Mouse (Mus musculus) neural tube, embryonic 14.5 days (tissue): Measurements from ENCODE around the gene Vmn2r90. TPM values are rescaled to one million over a fixed set of nuclear protein-coding genes. Genes with fewer than 3 reads are reported as not detected.
"Not testable (repeated sequence)": the region's sequence is repeated elsewhere in the genome, so short reads cannot be mapped to it uniquely, and the experiment has no call there.

Experiments used
- ATAC-seq: fragments of 200-750 bp; cut with Nextera tagmentation; 2 replicates; pipeline ENCODE4 v1.8.0; 2017; ENCODE audit warnings: low read depth, mild to moderate bottlenecking, moderate TSS enrichment, moderate library complexity
- H3K27ac ChIP-seq: fragments of 300-500 bp; sonication (generic); 2 replicates; pipeline ENCODE4 v1.5.1; 2014; ENCODE audit warnings: low read depth, mild to moderate bottlenecking, control low read depth, low read length, moderate library complexity, mixed read lengths
- H3K27me3 ChIP-seq: fragments of 300-500 bp; sonication (generic); 2 replicates; pipeline ENCODE4 v1.6.1; 2014; ENCODE audit warnings: low read length; ENCODE audit not compliant: control insufficient read depth, insufficient read depth
- H3K36me3 ChIP-seq: fragments of 300-500 bp; sonication (generic); 2 replicates; pipeline ENCODE4 v1.6.1; 2014; ENCODE audit warnings: low read length, mixed read lengths; ENCODE audit not compliant: control insufficient read depth, insufficient read depth
- H3K4me1 ChIP-seq: fragments of 300-500 bp; sonication (generic); 2 replicates; pipeline ENCODE4 v1.6.1; 2014; ENCODE audit warnings: low read length; ENCODE audit not compliant: control insufficient read depth, insufficient read depth
- H3K4me2 ChIP-seq: fragments of 300-500 bp; sonication (generic); 2 replicates; pipeline ENCODE4 v1.6.1; 2014; ENCODE audit warnings: mild to moderate bottlenecking, low read depth, low read length, control low read depth
- H3K4me3 ChIP-seq: fragments of 300-500 bp; sonication (generic); 2 replicates; pipeline ENCODE4 v1.5.1; 2014; ENCODE audit warnings: low read depth, low read length, control low read depth, mixed read lengths
- H3K9ac ChIP-seq: fragments of 300-500 bp; sonication (generic); replicated peaks from 2 replicates; pipeline ENCODE4 v1.6.1; 2014; ENCODE audit warnings: low read depth, mild to moderate bottlenecking, control low read depth, low read length, mixed read lengths
- H3K9me3 ChIP-seq: fragments of 300-500 bp; sonication (generic); 2 replicates; pipeline ENCODE4 v1.6.1; 2016; ENCODE audit warnings: low read length; ENCODE audit not compliant: control insufficient read depth
- WGBS: fragments of 180-500 bp; shearing (Covaris S2); extraction: QIAGEN DNeasy Blood & Tissue Kit; methylation state at CpG from one replicate; pipeline ENCODE4 v1.1.7; 2014; 5-methylcytosine and 5-hydroxymethylcytosine counted together
- polyA plus RNA-seq: library from polyadenylated mRNA; unstranded; fragments of >200 nt; fragmentation: Nextera tagmentation; extraction: Ambion mirVana; gene quantifications from 2 replicates; pipeline ENCODE4 v1.2.1, GENCODE M21; 2014

Vmn2r90 gene
- polyA plus RNA-seq: not detected in 2 replicates

GRCm38 (mm10) chr17:17703447-17703846 lies at the start of gene Vmn2r90:
Gene Vmn2r90, plus strand, starts transcription at chr17:17703747.
- WGBS: 87% methylated on average over 1 of the region's 1 CpGs
- no peak within 1 kb of the TSS for H3K9ac ChIP-seq
- H3K27ac ChIP-seq: no peak within 1 kb of the TSS
- no peak within 1 kb of the TSS for H3K4me3 ChIP-seq
- H3K9me3 ChIP-seq: no peaks in the 10 kb centered on the region
- no peaks in the 10 kb centered on the region for H3K36me3 ChIP-seq
- no peaks in the 10 kb centered on the region for H3K4me1 ChIP-seq
- H3K4me2 ChIP-seq: no peak within 1 kb of the TSS
- H3K27me3 ChIP-seq: no peaks in the 10 kb centered on the region
- ATAC-seq: no peak

- H3K36me3 ChIP-seq: no peaks in the 10 kb centered on the region
- H3K9me3 ChIP-seq: no peaks in the 10 kb centered on the region
- no peak for ATAC-seq
- H3K4me3 ChIP-seq: no peak overlapping the region
- no peak overlapping the region for H3K9ac ChIP-seq
- 7% methylated on average over 10 of the region's 10 CpGs for WGBS
- no peak overlapping the region for H3K27ac ChIP-seq
- H3K27me3 ChIP-seq: no peaks in the 10 kb centered on the region
- no peaks in the 10 kb centered on the region for H3K4me1 ChIP-seq
- 0 out of 2 replicates have a peak overlapping the region, but pooled peaks have one; percentile 4 for H3K4me2 ChIP-seq
These were observed 48.3 kb upstream of the Vmn2r90 start for GRCm38 (mm10) chr17:17654997-17655828.

GRCm38 (mm10) chr17:17655829-17656176 lies 47.7 kb upstream of the Vmn2r90 start:
- H3K4me1 ChIP-seq: no peaks in the 10 kb centered on the region
- WGBS: 21% methylated on average over 2 of the region's 2 CpGs
- H3K9ac ChIP-seq: no peak overlapping the region
- H3K4me2 ChIP-seq: no peak overlapping the region
- H3K27me3 ChIP-seq: no peaks in the 10 kb centered on the region
- ATAC-seq: no peak
- H3K9me3 ChIP-seq: no peaks in the 10 kb centered on the region
- H3K36me3 ChIP-seq: no peaks in the 10 kb centered on the region
- no peak overlapping the region for H3K4me3 ChIP-seq
- no peak overlapping the region for H3K27ac ChIP-seq

- H3K27me3 ChIP-seq: no peaks in the 10 kb centered on the region
- ATAC-seq: no peak
- H3K4me3 ChIP-seq: no peak overlapping the region
- H3K9me3 ChIP-seq: no peaks in the 10 kb centered on the region
- H3K4me2 ChIP-seq: no peak overlapping the region
- H3K9ac ChIP-seq: no peak overlapping the region
- no peaks in the 10 kb centered on the region for H3K4me1 ChIP-seq
- H3K36me3 ChIP-seq: no peaks in the 10 kb centered on the region
- WGBS: 98% methylated on average over 1 of the region's 1 CpGs
- no peak overlapping the region for H3K27ac ChIP-seq
These were observed 24.8 kb upstream of the Vmn2r90 start for GRCm38 (mm10) chr17:17678781-17679180.

DNA sequence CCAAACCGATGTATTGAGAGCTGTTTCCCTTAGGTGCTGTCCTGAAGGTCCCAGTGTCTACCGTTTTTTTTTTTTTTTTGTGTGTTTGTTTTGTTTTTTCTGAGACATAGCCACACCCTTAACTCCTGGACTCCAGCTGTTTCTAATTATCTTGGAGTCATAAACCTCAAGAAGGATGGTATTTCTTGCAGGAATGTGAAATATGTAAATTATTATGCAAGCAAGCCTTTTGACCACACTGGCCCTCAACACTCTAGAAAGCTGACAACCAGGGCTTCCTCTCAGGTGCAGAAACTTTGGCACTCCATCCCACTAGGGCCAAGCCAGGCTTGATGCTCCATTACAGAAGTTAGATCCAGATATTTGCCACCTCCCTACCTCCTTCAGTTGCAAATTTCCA lies 12.9 kb upstream of the Vmn2r90 start:
- no peak overlapping the region for H3K27ac ChIP-seq
- H3K9ac ChIP-seq: no peak overlapping the region
- no peak for ATAC-seq

GRCm38 (mm10) chr17:17732396-17732795 lies 28.8 kb downstream of the Vmn2r90 start:
- ATAC-seq, H3K27me3 ChIP-seq, H3K4me1 ChIP-seq, H3K9ac ChIP-seq, H3K36me3 ChIP-seq, H3K4me2 ChIP-seq, H3K4me3 ChIP-seq, H3K9me3 ChIP-seq, H3K27ac ChIP-seq: not testable (repeated sequence)
- WGBS: 83% methylated on average over 4 of the region's 4 CpGs

More for the DNA sequence above, 12.9 kb upstream of the Vmn2r90 start:
- 79% methylated on average over 2 of the region's 2 CpGs for WGBS
- Histone ChIP-seq H3K9me3 (no peaks in the 10 kb centered on the region), H3K4me2 (no peak overlapping the region), H3K27me3 (no peaks in the 10 kb centered on the region), H3K4me1 (no peaks in the 10 kb centered on the region), H3K36me3 (no peaks in the 10 kb centered on the region), H3K4me3 (no peak overlapping the region)

DNA sequence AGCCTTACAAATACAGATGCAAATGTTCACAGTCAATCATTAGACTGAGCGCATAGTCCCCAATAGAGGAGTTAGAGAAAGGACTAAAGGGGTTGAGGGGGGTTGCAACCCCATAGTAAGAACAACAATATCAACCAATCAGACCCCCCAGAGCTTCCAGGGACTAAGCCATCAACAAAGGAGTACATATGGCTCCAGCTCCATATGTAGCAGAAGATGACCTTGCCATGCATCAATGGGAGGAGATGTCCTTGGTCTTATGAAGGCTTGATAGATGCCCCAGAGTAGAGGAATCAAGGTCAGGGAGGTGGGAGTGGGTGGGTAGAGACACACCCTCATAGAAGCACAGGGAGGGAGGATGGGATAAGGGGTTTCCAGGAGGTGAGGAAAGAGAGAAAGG lies 35.1 kb downstream of the Vmn2r90 start:
- Histone ChIP-seq H3K27me3 (no peaks in the 10 kb centered on the region), H3K36me3 (no peaks in the 10 kb centered on the region), H3K9ac (no peak overlapping the region), H3K4me1 (no peaks in the 10 kb centered on the region), H3K9me3 (no peaks in the 10 kb centered on the region), H3K27ac (no peak overlapping the region), H3K4me2 (no peak overlapping the region), H3K4me3 (no peak overlapping the region)
- WGBS: 89% methylated on average over 1 of the region's 1 CpGs
- no peak for ATAC-seq

DNA sequence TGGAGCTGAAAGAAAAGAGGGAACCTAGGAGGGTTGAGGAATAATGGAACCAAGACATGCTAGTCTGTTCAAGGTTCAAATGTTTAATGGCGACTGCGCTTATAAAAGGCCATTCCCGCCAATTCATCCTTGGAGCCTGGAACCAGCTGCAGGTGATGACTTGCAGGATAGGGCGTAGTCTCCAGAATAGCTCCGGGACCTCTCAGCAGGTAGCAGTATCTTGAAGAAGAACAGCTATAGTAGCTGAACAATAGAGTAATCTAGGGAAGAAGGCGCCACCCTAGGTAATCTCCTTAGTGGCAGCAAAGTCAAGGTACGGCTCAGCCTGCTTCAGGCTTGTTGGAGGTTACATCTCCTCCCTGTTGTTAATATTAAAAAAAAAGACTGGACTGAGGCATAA lies 35.8 kb downstream of the Vmn2r90 start:
- H3K4me2 ChIP-seq, H3K27ac ChIP-seq, H3K36me3 ChIP-seq, H3K27me3 ChIP-seq, H3K9me3 ChIP-seq, H3K4me3 ChIP-seq, H3K4me1 ChIP-seq, ATAC-seq, H3K9ac ChIP-seq: not testable (repeated sequence)
- 95% methylated on average over 7 of the region's 7 CpGs for WGBS

DNA sequence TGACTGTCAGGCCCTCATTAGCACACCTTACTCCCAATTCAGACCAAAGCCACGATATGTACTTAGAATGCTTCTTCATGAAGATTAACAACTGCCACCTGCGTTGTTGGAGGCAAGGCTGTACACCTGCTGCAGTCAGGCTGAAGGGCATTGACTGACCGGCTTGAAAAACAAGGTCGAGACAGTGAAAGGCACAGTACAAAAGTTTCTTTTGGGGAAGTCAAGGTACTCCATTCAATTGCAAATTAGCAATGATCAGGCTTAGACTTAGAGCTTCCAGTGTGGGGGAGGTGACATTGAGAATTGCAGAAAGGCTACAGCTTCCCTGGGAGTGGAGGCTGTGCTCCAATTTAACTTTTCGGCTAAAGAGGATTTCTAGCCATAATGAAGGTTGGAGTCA lies 36.4 kb downstream of the Vmn2r90 start:
- ATAC-seq, H3K4me2 ChIP-seq, H3K27me3 ChIP-seq, H3K36me3 ChIP-seq, H3K4me1 ChIP-seq, H3K4me3 ChIP-seq, H3K9ac ChIP-seq, H3K27ac ChIP-seq, H3K9me3 ChIP-seq: not testable (repeated sequence)
- WGBS: 77% methylated on average over 5 of the region's 5 CpGs
